Comparison of ENCODE assay signal across 15 mouse cellular contexts in genomic region chr6:37322088-37322487, GRCm38 (mm10). TPM values are rescaled to one million over a fixed set of nuclear protein-coding genes. Genes with fewer than 3 reads are reported as not detected.
DNase-seq lines count a peak whose midpoint lies in the region; ATAC-seq lines count a peak whose summit lies in the region.
"Had no signal": no experiment of that assay in that cellular context is flagged by ENCODE, and none has a peak within 500 bp of the region (broad histone marks: within the 10 kb centered on the region; RNA-seq: fewer than 3 reads in every experiment).

No protein-coding gene starts in this region.

- H3K27me3 ChIP-seq in forebrain, embryonic 14.5 days (replicated peaks; ENCODE audit: control insufficient read depth, insufficient read depth, low read length): no peaks in the 10 kb centered on the region
- H3K27me3 ChIP-seq: embryonic facial prominence, embryonic 13.5 days; midbrain, embryonic 15.5 days had no signal

- no peak overlapping the region for H3K4me3 ChIP-seq in forebrain, embryonic 14.5 days (ENCODE audit: low read depth, low read length)
- H3K4me3 ChIP-seq: embryonic facial prominence, embryonic 13.5 days; forebrain, embryonic 10.5 days; gastrocnemius, adult 2 months; heart, embryonic 10.5 days; midbrain, embryonic 15.5 days had no signal

- H3K4me2 ChIP-seq in forebrain, embryonic 14.5 days (ENCODE audit: low read length): no peak overlapping the region
- H3K4me2 ChIP-seq: embryonic facial prominence, embryonic 13.5 days; midbrain, embryonic 15.5 days had no signal

- DNase-seq in frontal cortex, postnatal 36 days (ENCODE audit: low spot score in 2 of 2): peak; percentile 53 to 74
- DNase-seq in frontal cortex, postnatal 25 days (ENCODE audit: low spot score in 2 of 2): no peak
- DNase-seq in brain, adult 2 months (ENCODE audit: low read depth, low spot score): peak; percentile 88
- DNase-seq in layer of hippocampus, postnatal 10 days (ENCODE audit: low spot score in 2 of 2): peak; percentile 54 to 61
- DNase-seq in right cerebral cortex, postnatal 10 days (ENCODE audit: low spot score in 2 of 2): peak; percentile 61 to 78
- no peak for DNase-seq in urinary bladder, postnatal 36 days (ENCODE audit: low spot score in 2 of 2)
- DNase-seq in forebrain, embryonic 14.5 days (ENCODE audit: low spot score): no peak
- DNase-seq: cerebellum, adult 11-12 months; gastrocnemius, adult 2 months; heart, postnatal 4 days; kidney, adult 9 months had no signal

- H3K36me3 ChIP-seq in forebrain, embryonic 14.5 days (ENCODE audit: control insufficient read depth, insufficient read depth, low read length): no peaks in the 10 kb centered on the region
- H3K36me3 ChIP-seq: embryonic facial prominence, embryonic 13.5 days; forebrain, embryonic 10.5 days; heart, embryonic 10.5 days; midbrain, embryonic 15.5 days had no signal

- H3K9me3 ChIP-seq in forebrain, embryonic 14.5 days (replicated peaks; ENCODE audit: control insufficient read depth, low read length): no peaks in the 10 kb centered on the region
- H3K9me3 ChIP-seq: embryonic facial prominence, embryonic 13.5 days; forebrain, embryonic 10.5 days; heart, embryonic 10.5 days; midbrain, embryonic 15.5 days had no signal

- H3K27ac ChIP-seq in forebrain, embryonic 14.5 days (ENCODE audit: low read depth, low read length): no peak overlapping the region
- H3K27ac ChIP-seq: embryonic facial prominence, embryonic 13.5 days; forebrain, embryonic 10.5 days; gastrocnemius, adult 2 months; heart, embryonic 10.5 days; midbrain, embryonic 15.5 days had no signal

- H3K9ac ChIP-seq in forebrain, embryonic 14.5 days (ENCODE audit: low read length): no peak overlapping the region
- H3K9ac ChIP-seq: embryonic facial prominence, embryonic 13.5 days; midbrain, embryonic 15.5 days had no signal

- peaks cover 7% of the 10 kb centered on the region; the same call in 1 of the 2 replicates for H3K4me1 ChIP-seq in forebrain, embryonic 14.5 days (ENCODE audit: control insufficient read depth, insufficient read depth, low read length)
- H3K4me1 ChIP-seq: forebrain, embryonic 10.5 days; heart, embryonic 10.5 days had no signal

- ATAC-seq in forebrain, embryonic 14.5 days: no peak
- ATAC-seq: midbrain, embryonic 15.5 days had no signal

- WGBS in forebrain, embryonic 14.5 days: 89% methylated on average over 9 of the region's 9 CpGs

RNA-seq across cellular contexts. Expression of gene Dgki, which starts 22.1 kb away (rescaled TPM):
- 10 to 100 TPM; 50.6 to 59.6 TPM for total RNA-seq in layer of hippocampus, postnatal 10 days (2021)
- polyA plus RNA-seq in forebrain, embryonic 14.5 days (2014; fragmentation: Nextera tagmentation; extraction: Ambion mirVana): 3.8 and 7.5 TPM in 2 replicates

Comparison
In these comparisons a context has a peak if more than half of its experiments do, and no peak if none do; other contexts are left out.
1. DNase-seq: peak in frontal cortex, postnatal 36 days (2 of 2), brain, adult 2 months (single experiment), layer of hippocampus, postnatal 10 days (2 of 2) and right cerebral cortex, postnatal 10 days (2 of 2); none in frontal cortex, postnatal 25 days (0 of 2), urinary bladder, postnatal 36 days (0 of 2) and forebrain, embryonic 14.5 days (single experiment).